Mouse (Mus musculus) intestine, embryonic 14.5 days (tissue): ENCODE results near the gene Cntn2. TPM values are rescaled to one million over a fixed set of nuclear protein-coding genes. Genes with fewer than 3 reads are reported as not detected.

Experiments used
- ATAC-seq: fragments of 200-750 bp; cut with Nextera tagmentation; replicated peaks from 2 replicates; pipeline ENCODE4 v1.8.0; 2017; ENCODE audit warnings: low read depth, moderate number of reproducible peaks, moderate TSS enrichment, moderate library complexity; ENCODE audit not compliant: low FRiP score, low TSS enrichment
- DNase-seq: peaks from one replicate; pipeline ENCODE4 v3.0.0-alpha.2; 2018; ENCODE audit warnings: low spot score
- H3K27ac ChIP-seq: fragments of 300-500 bp; sonication (generic); 2 replicates; pipeline ENCODE4 v1.5.1; 2014; ENCODE audit warnings: low read depth, mild to moderate bottlenecking, control low read depth
- H3K27me3 ChIP-seq: fragments of 300-500 bp; sonication (generic); replicated peaks from 2 replicates; pipeline ENCODE4 v1.6.1; 2014; ENCODE audit warnings: low read length, control low read depth; ENCODE audit not compliant: control insufficient read depth, insufficient read depth
- H3K36me3 ChIP-seq: fragments of 300-500 bp; sonication (generic); 2 replicates; pipeline ENCODE4 v1.6.1; 2014; ENCODE audit warnings: low read length, control low read depth; ENCODE audit not compliant: control insufficient read depth, insufficient read depth
- H3K4me1 ChIP-seq: fragments of 300-500 bp; sonication (generic); replicated peaks from 2 replicates; pipeline ENCODE4 v1.6.1; 2014; ENCODE audit warnings: low read length, control low read depth, mixed read lengths; ENCODE audit not compliant: control insufficient read depth, insufficient read depth
- H3K4me2 ChIP-seq: fragments of 300-500 bp; sonication (generic); 2 replicates; pipeline ENCODE4 v1.6.1; 2014; ENCODE audit warnings: low read length
- H3K4me3 ChIP-seq: fragments of 300-500 bp; sonication (generic); 2 replicates; pipeline ENCODE4 v1.5.1; 2014; ENCODE audit warnings: low read depth, low read length, control low read depth, mixed read lengths
- H3K9ac ChIP-seq: fragments of 300-500 bp; sonication (generic); 2 replicates; pipeline ENCODE4 v1.6.1; 2014; ENCODE audit warnings: mild to moderate bottlenecking, low read length
- H3K9me3 ChIP-seq: fragments of 300-500 bp; sonication (generic); 2 replicates; pipeline ENCODE4 v1.6.1; 2016; ENCODE audit warnings: low read length, control low read depth; ENCODE audit not compliant: control insufficient read depth
- WGBS: fragments of 180-500 bp; shearing (Covaris S2); extraction: QIAGEN DNeasy Blood & Tissue Kit; methylation state at CpG from one replicate; pipeline ENCODE4 v1.1.7; 2014; 5-methylcytosine and 5-hydroxymethylcytosine counted together
- polyA plus RNA-seq: library from polyadenylated mRNA; unstranded; fragments of >200 nt; fragmentation: Nextera tagmentation; extraction: Ambion mirVana; gene quantifications from 2 replicates; pipeline ENCODE4 v1.2.1, GENCODE M21; 2014

The Cntn2 gene
- polyA plus RNA-seq, 1 experiment from 2014 or later, result 0.32 TPM

- ATAC-seq (no peak), DNase-seq (no peak)
- no peak overlapping the region for H3K4me3 ChIP-seq
- H3K9me3 ChIP-seq, result no peaks in the 10 kb centered on the region
- H3K27ac ChIP-seq, result no peak overlapping the region
- H3K36me3 ChIP-seq, result no peaks in the 10 kb centered on the region
- 95% methylated on average over 8 of the region's 8 CpGs for WGBS
- no peaks in the 10 kb centered on the region for H3K27me3 ChIP-seq
- H3K9ac ChIP-seq, result no peak overlapping the region
- H3K4me1 ChIP-seq, result no peaks in the 10 kb centered on the region
- no peak overlapping the region for H3K4me2 ChIP-seq
Observed at GRCm38 (mm10) chr1:132576845-132577244, 33.8 kb upstream of the Cntn2 start.

- DNase-seq (no peak), ATAC-seq (no peak)
- no peak overlapping the region for H3K9ac ChIP-seq
- no peaks in the 10 kb centered on the region for H3K4me1 ChIP-seq
- no peak overlapping the region for H3K4me3 ChIP-seq
- 87% methylated on average over 7 of the region's 7 CpGs for WGBS
- H3K27me3 ChIP-seq, result no peaks in the 10 kb centered on the region
- no peaks in the 10 kb centered on the region for H3K36me3 ChIP-seq
- no peak overlapping the region for H3K27ac ChIP-seq
- H3K4me2 ChIP-seq, result no peak overlapping the region
- no peaks in the 10 kb centered on the region for H3K9me3 ChIP-seq
Observed at GRCm38 (mm10) chr1:132572851-132573250, 29.8 kb upstream of the Cntn2 start.

- Histone ChIP-seq H3K4me2 (no peak overlapping the region), H3K9ac (no peak overlapping the region), H3K9me3 (no peaks in the 10 kb centered on the region), H3K4me3 (no peak overlapping the region), H3K27me3 (no peaks in the 10 kb centered on the region), H3K36me3 (no peaks in the 10 kb centered on the region), H3K27ac (no peak overlapping the region), H3K4me1 (no peaks in the 10 kb centered on the region)
- 96% methylated on average over 1 of the region's 1 CpGs for WGBS
- DNase-seq, result no peak
- ATAC-seq, result no peak
Observed at GRCm38 (mm10) chr1:132571613-132572012, 28.6 kb upstream of the Cntn2 start.

GRCm38 (mm10) chr1:132570906-132571305 is 27.9 kb upstream of the Cntn2 start:
- no peaks in the 10 kb centered on the region for H3K36me3 ChIP-seq
- no peak overlapping the region for H3K4me2 ChIP-seq
- ATAC-seq (no peak), DNase-seq (no peak)
- WGBS, result 83% methylated on average over 8 of the region's 8 CpGs
- no peak overlapping the region for H3K27ac ChIP-seq
- no peak overlapping the region for H3K9ac ChIP-seq
- no peak overlapping the region for H3K4me3 ChIP-seq
- H3K9me3 ChIP-seq, result no peaks in the 10 kb centered on the region
- H3K27me3 ChIP-seq, result no peaks in the 10 kb centered on the region
- no peaks in the 10 kb centered on the region for H3K4me1 ChIP-seq

GRCm38 (mm10) chr1:132570068-132570780 is 27.2 kb upstream of the Cntn2 start:
- H3K27ac ChIP-seq, result no peak overlapping the region
- H3K4me2 ChIP-seq, result no peak overlapping the region
- DNase-seq (no peak), ATAC-seq (no peak)
- H3K4me1 ChIP-seq, result no peaks in the 10 kb centered on the region
- no peaks in the 10 kb centered on the region for H3K27me3 ChIP-seq
- WGBS, result 91% methylated on average over 15 of the region's 15 CpGs
- H3K9me3 ChIP-seq, result no peaks in the 10 kb centered on the region
- H3K36me3 ChIP-seq, result no peaks in the 10 kb centered on the region
- H3K4me3 ChIP-seq, result no peak overlapping the region
- no peak overlapping the region for H3K9ac ChIP-seq

GRCm38 (mm10) chr1:132569516-132569915 is 26.5 kb upstream of the Cntn2 start:
- H3K9ac ChIP-seq, result no peak overlapping the region
- no peaks in the 10 kb centered on the region for H3K9me3 ChIP-seq
- no peak overlapping the region for H3K4me3 ChIP-seq
- WGBS, result 84% methylated on average over 9 of the region's 9 CpGs
- no peaks in the 10 kb centered on the region for H3K4me1 ChIP-seq
- DNase-seq (no peak), ATAC-seq (no peak)
- H3K27me3 ChIP-seq, result no peaks in the 10 kb centered on the region
- no peaks in the 10 kb centered on the region for H3K36me3 ChIP-seq
- no peak overlapping the region for H3K4me2 ChIP-seq
- H3K27ac ChIP-seq, result no peak overlapping the region

GRCm38 (mm10) chr1:132567336-132568125 is 24.5 kb upstream of the Cntn2 start:
- Histone ChIP-seq H3K4me1 (no peaks in the 10 kb centered on the region), H3K36me3 (no peaks in the 10 kb centered on the region), H3K27ac (no peak overlapping the region), H3K9ac (no peak overlapping the region), H3K9me3 (no peaks in the 10 kb centered on the region), H3K27me3 (no peaks in the 10 kb centered on the region), H3K4me3 (no peak overlapping the region), H3K4me2 (no peak overlapping the region)
- DNase-seq (no peak), ATAC-seq (no peak)
- WGBS, result 81% methylated on average over 11 of the region's 11 CpGs

GRCm38 (mm10) chr1:132565766-132566165 is 22.7 kb upstream of the Cntn2 start:
- H3K9me3 ChIP-seq, result no peaks in the 10 kb centered on the region
- no peaks in the 10 kb centered on the region for H3K36me3 ChIP-seq
- H3K9ac ChIP-seq, result no peak overlapping the region
- H3K27me3 ChIP-seq, result no peaks in the 10 kb centered on the region
- no peak overlapping the region for H3K4me2 ChIP-seq
- H3K4me3 ChIP-seq, result no peak overlapping the region
- ATAC-seq, result no peak
- DNase-seq, result no peak
- no peaks in the 10 kb centered on the region for H3K4me1 ChIP-seq
- no peak overlapping the region for H3K27ac ChIP-seq
- WGBS, result 44% methylated on average over 7 of the region's 7 CpGs

GRCm38 (mm10) chr1:132564946-132565345 is 21.9 kb upstream of the Cntn2 start:
- H3K4me3 ChIP-seq, result no peak overlapping the region
- H3K4me1 ChIP-seq, result no peaks in the 10 kb centered on the region
- no peak overlapping the region for H3K4me2 ChIP-seq
- no peaks in the 10 kb centered on the region for H3K36me3 ChIP-seq
- no peak overlapping the region for H3K27ac ChIP-seq
- no peak overlapping the region for H3K9ac ChIP-seq
- H3K9me3 ChIP-seq, result no peaks in the 10 kb centered on the region
- DNase-seq (no peak), ATAC-seq (no peak)
- 29% methylated on average over 6 of the region's 6 CpGs for WGBS
- H3K27me3 ChIP-seq, result no peaks in the 10 kb centered on the region
